20 mouse cellular contexts compared by ENCODE assay signal in genomic region chr14:64557453-64557852, GRCm38 (mm10).
DNase-seq lines count a peak whose midpoint lies in the region; ATAC-seq and TF ChIP-seq lines count a peak whose summit lies in the region.
"Had no signal": no experiment of that assay in that cellular context is flagged by ENCODE, and none has a peak within 500 bp of the region (broad histone marks: within the 10 kb centered on the region; RNA-seq: fewer than 3 reads in every experiment).

No protein-coding gene starts in this region.

- 0 out of 2 replicates have a peak, but pooled peaks have one; percentile 9 for TF ChIP-seq CTCF in liver, embryonic 14.5 days (IDR thresholded peaks at IDR 0.05; ENCODE audit: low read depth)
- TF ChIP-seq CTCF in CH12.LX (conservative IDR thresholded peaks at IDR 0.05 in 1 of 2, IDR thresholded peaks at IDR 0.05 in 1 of 2; ENCODE audit: low read depth in 2 of 2, low read length in 2 of 2): peak in 1 of 2 experiments; percentile 43; a peak in 2 of 4 replicates

- peak; percentile 24 for TF ChIP-seq RAD21 in CH12.LX (IDR thresholded peaks at IDR 0.05; ENCODE audit: low read depth, low read length)

- no peaks in the 10 kb centered on the region for H3K36me3 ChIP-seq in hindbrain, embryonic 11.5 days (ENCODE audit: control insufficient read depth, insufficient read depth, low read length)
- H3K36me3 ChIP-seq in hindbrain, embryonic 14.5 days (replicated peaks; ENCODE audit: control insufficient read depth, insufficient read depth): no peaks in the 10 kb centered on the region
- H3K36me3 ChIP-seq in liver, embryonic 14.5 days (replicated peaks; ENCODE audit: control insufficient read depth, insufficient read depth, low read depth): no peaks in the 10 kb centered on the region
- no peaks in the 10 kb centered on the region for H3K36me3 ChIP-seq in liver, embryonic 11.5 days (ENCODE audit: control insufficient read depth, insufficient read depth, low read length)
- no peaks in the 10 kb centered on the region for H3K36me3 ChIP-seq in CH12.LX (replicated peaks in 1 of 2; ENCODE audit: control insufficient read depth in 1 of 2, insufficient read depth in 1 of 2, low read length in 1 of 2)
- H3K36me3 ChIP-seq: heart, embryonic 12.5 days; hindbrain, embryonic 15.5 days; limb, embryonic 13.5 days; neural tube, embryonic 12.5 days had no signal

- dilution Hi-C loops in CH12.LX (cut with MboI; ENCODE audit: extremely low pct_ligation_motif_present, extremely low pct_unique_long_range_greater_than_20kb, low sequenced_read_pairs): no loop called here

- H3K27me3 ChIP-seq in hindbrain, embryonic 11.5 days (ENCODE audit: control insufficient read depth, insufficient read depth, low read length): no peaks in the 10 kb centered on the region
- no peaks in the 10 kb centered on the region for H3K27me3 ChIP-seq in hindbrain, embryonic 14.5 days (ENCODE audit: control insufficient read depth, insufficient read depth, low read length)
- no peaks in the 10 kb centered on the region for H3K27me3 ChIP-seq in liver, embryonic 14.5 days (ENCODE audit: control insufficient read depth, insufficient read depth, low read length)
- no peaks in the 10 kb centered on the region; the same call in 1 of the 2 replicates for H3K27me3 ChIP-seq in liver, embryonic 11.5 days (replicated peaks; ENCODE audit: control insufficient read depth, insufficient read depth, low read length)
- peaks cover 16% of the 10 kb centered on the region for H3K27me3 ChIP-seq in CH12.LX (replicated peaks)
- H3K27me3 ChIP-seq: hindbrain, embryonic 15.5 days; limb, embryonic 13.5 days; neural tube, embryonic 12.5 days had no signal

- H3K27ac ChIP-seq in hindbrain, embryonic 11.5 days (ENCODE audit: low read depth, low read length): no peak overlapping the region
- H3K27ac ChIP-seq in hindbrain, embryonic 14.5 days: no peak overlapping the region
- H3K27ac ChIP-seq in liver, embryonic 14.5 days: no peak overlapping the region
- no peak overlapping the region for H3K27ac ChIP-seq in liver, embryonic 11.5 days (ENCODE audit: low read depth, low read length)
- H3K27ac ChIP-seq in CH12.LX (ENCODE audit: insufficient read depth, low read depth): no peak overlapping the region
- H3K27ac ChIP-seq: hindbrain, embryonic 15.5 days; limb, embryonic 13.5 days; neural tube, embryonic 12.5 days had no signal

- no peak for ATAC-seq in hindbrain, embryonic 11.5 days (ENCODE audit: low FRiP score)
- no peak for ATAC-seq in hindbrain, embryonic 14.5 days (ENCODE audit: low FRiP score)
- no peak for ATAC-seq in liver, embryonic 14.5 days (ENCODE audit: insufficient read depth)
- no peak for ATAC-seq in liver, embryonic 11.5 days (replicated peaks; ENCODE audit: low FRiP score)
- ATAC-seq: forebrain, embryonic 16.5 days had no signal

- H3K79me2 ChIP-seq in CH12.LX (replicated peaks; ENCODE audit: control insufficient read depth, extremely low read depth, insufficient read depth, poor library complexity, severe bottlenecking): no peaks in the 10 kb centered on the region

- DNase-seq in hindbrain, embryonic 11.5 days (ENCODE audit: low spot score): peak; percentile 33
- DNase-seq in hindbrain, embryonic 14.5 days (ENCODE audit: low spot score): no peak
- DNase-seq in liver, embryonic 14.5 days (ENCODE audit: low read depth in 3 of 3, low spot score in 3 of 3): no peak
- no peak for DNase-seq in liver, embryonic 11.5 days (ENCODE audit: low spot score)
- peak; percentile 13 for DNase-seq in CH12.LX (ENCODE audit: extremely low read depth)
- DNase-seq in ZHBTc4 (ENCODE audit: low read depth, low spot score): peak; percentile 10
- DNase-seq in gastrocnemius, postnatal 14 days: no peak
- DNase-seq: adrenal gland, postnatal 10 days; cerebellum, adult 11 months; cerebellum, postnatal 25 days; embryo, embryonic 11 days; kidney, adult 2 months; kidney, postnatal 25 days; lung, postnatal 4 days; spleen, adult 18-20 months had no signal

- no peak overlapping the region for H3K4me3 ChIP-seq in hindbrain, embryonic 11.5 days (ENCODE audit: low read depth, low read length)
- no peak overlapping the region for H3K4me3 ChIP-seq in hindbrain, embryonic 14.5 days (replicated peaks; ENCODE audit: low read length)
- H3K4me3 ChIP-seq in liver, embryonic 14.5 days (ENCODE audit: insufficient read depth in 1 of 2, low read depth in 2 of 2, low read length in 2 of 2): no peak overlapping the region
- no peak overlapping the region for H3K4me3 ChIP-seq in liver, embryonic 11.5 days (ENCODE audit: low read depth, low read length)
- no peak overlapping the region for H3K4me3 ChIP-seq in CH12.LX (replicated peaks in 1 of 3; ENCODE audit: low read depth in 2 of 3, low read length in 2 of 3, poor library complexity in 1 of 3)
- H3K4me3 ChIP-seq: heart, embryonic 12.5 days; hindbrain, embryonic 15.5 days; limb, embryonic 13.5 days; neural tube, embryonic 12.5 days had no signal

- no peak for TF ChIP-seq EP300 in liver, embryonic 14.5 days (IDR thresholded peaks at IDR 0.05; ENCODE audit: low read depth)
- TF ChIP-seq EP300 in CH12.LX (IDR thresholded peaks at IDR 0.05; ENCODE audit: low read length): no peak

- intact Hi-C loops in gastrocnemius, postnatal 14 days (cut with DNase I; ENCODE audit: low total_unique reads): no loop called here

- no peak overlapping the region for H3K4me2 ChIP-seq in hindbrain, embryonic 11.5 days (replicated peaks; ENCODE audit: low read depth, low read length)
- no peak overlapping the region for H3K4me2 ChIP-seq in hindbrain, embryonic 14.5 days (replicated peaks)
- no peak overlapping the region for H3K4me2 ChIP-seq in liver, embryonic 14.5 days (ENCODE audit: low read depth)
- H3K4me2 ChIP-seq in liver, embryonic 11.5 days: no peak overlapping the region
- H3K4me2 ChIP-seq in CH12.LX (ENCODE audit: insufficient read depth, low read depth, poor library complexity, severe bottlenecking): no peak overlapping the region
- H3K4me2 ChIP-seq: heart, embryonic 12.5 days; hindbrain, embryonic 15.5 days; limb, embryonic 13.5 days; neural tube, embryonic 12.5 days had no signal

- TF ChIP-seq POLR2A in CH12.LX (IDR thresholded peaks at IDR 0.05; ENCODE audit: low read depth, low read length): no peak

- H3K4me1 ChIP-seq in hindbrain, embryonic 11.5 days (replicated peaks; ENCODE audit: control insufficient read depth, insufficient read depth, low read length): no peaks in the 10 kb centered on the region
- H3K4me1 ChIP-seq in hindbrain, embryonic 14.5 days (replicated peaks; ENCODE audit: control insufficient read depth, insufficient read depth, low read length): no peaks in the 10 kb centered on the region
- no peaks in the 10 kb centered on the region for H3K4me1 ChIP-seq in liver, embryonic 14.5 days (replicated peaks; ENCODE audit: control insufficient read depth in 2 of 2, insufficient read depth in 2 of 2, low read length in 1 of 2)
- H3K4me1 ChIP-seq in liver, embryonic 11.5 days (replicated peaks; ENCODE audit: control insufficient read depth, insufficient read depth, low read length): no peaks in the 10 kb centered on the region
- no peaks in the 10 kb centered on the region for H3K4me1 ChIP-seq in CH12.LX (ENCODE audit: control insufficient read depth in 1 of 2, insufficient read depth in 2 of 2)
- H3K4me1 ChIP-seq: heart, embryonic 12.5 days; hindbrain, embryonic 15.5 days; limb, embryonic 13.5 days; neural tube, embryonic 12.5 days had no signal

- in situ Hi-C loops in CH12.LX (cut with MboI; ENCODE audit: low pct_ligation_motif_present, low pct_unique_long_range_greater_than_20kb, low sequenced_read_pairs): no loop called here

- WGBS in hindbrain, embryonic 11.5 days: 75% methylated on average over 6 of the region's 6 CpGs
- 56% methylated on average over 6 of the region's 6 CpGs for WGBS in hindbrain, embryonic 14.5 days
- 58% methylated on average over 6 of the region's 6 CpGs for WGBS in liver, embryonic 14.5 days (ENCODE audit: insufficient replicate concordance)
- 76% methylated on average over 6 of the region's 6 CpGs for WGBS in liver, embryonic 11.5 days

- H3K9me3 ChIP-seq in hindbrain, embryonic 11.5 days (ENCODE audit: control insufficient read depth, low read length): no peaks in the 10 kb centered on the region
- H3K9me3 ChIP-seq in hindbrain, embryonic 14.5 days (ENCODE audit: control insufficient read depth, low read length): no peaks in the 10 kb centered on the region
- H3K9me3 ChIP-seq in liver, embryonic 14.5 days (ENCODE audit: control insufficient read depth, low read length): no peaks in the 10 kb centered on the region
- H3K9me3 ChIP-seq in liver, embryonic 11.5 days (ENCODE audit: control insufficient read depth, low read length): no peaks in the 10 kb centered on the region
- H3K9me3 ChIP-seq in CH12.LX (replicated peaks; ENCODE audit: low read length): peaks cover 7% of the 10 kb centered on the region
- H3K9me3 ChIP-seq: heart, embryonic 12.5 days; hindbrain, embryonic 15.5 days; neural tube, embryonic 12.5 days had no signal

- no peak overlapping the region for H3K9ac ChIP-seq in hindbrain, embryonic 11.5 days (ENCODE audit: low read depth, low read length)
- no peak overlapping the region for H3K9ac ChIP-seq in hindbrain, embryonic 14.5 days
- no peak overlapping the region for H3K9ac ChIP-seq in liver, embryonic 14.5 days (replicated peaks)
- no peak overlapping the region for H3K9ac ChIP-seq in liver, embryonic 11.5 days (ENCODE audit: low read depth, low read length)
- H3K9ac ChIP-seq in CH12.LX (ENCODE audit: insufficient read depth, low read depth): no peak overlapping the region
- H3K9ac ChIP-seq: heart, embryonic 12.5 days; hindbrain, embryonic 15.5 days; limb, embryonic 13.5 days; neural tube, embryonic 12.5 days had no signal

TF ChIP-seq in CH12.LX, 34 proteins besides CTCF, POLR2A, EP300 and RAD21:
- TF ChIP-seq SMC3 (IDR thresholded peaks at IDR 0.05; ENCODE audit: low read depth, low read length) (peak; percentile 40), BHLHE40 (IDR thresholded peaks at IDR 0.05; ENCODE audit: low read depth, low read length) (no peak), POLR2AphosphoS2 (IDR thresholded peaks at IDR 0.05; ENCODE audit: low read depth, low read length) (no peak), USF2 (conservative IDR thresholded peaks at IDR 0.05; ENCODE audit: low read depth, low read length) (no peak), MEF2A (IDR thresholded peaks at IDR 0.05; ENCODE audit: borderline replicate concordance, low read depth, low read length) (no peak)

Comparison
In these comparisons a context has a peak if more than half of its experiments do, and no peak if none do; other contexts are left out.
1. DNase-seq: peak in hindbrain, embryonic 11.5 days (single experiment), CH12.LX (single experiment) and ZHBTc4 (single experiment); none in hindbrain, embryonic 14.5 days (single experiment), liver, embryonic 14.5 days (0 of 3), liver, embryonic 11.5 days (single experiment) and gastrocnemius, postnatal 14 days (single experiment).